Mouse (Mus musculus): ENCODE results near the gene Olfr339. TPM values are rescaled to one million over a fixed set of nuclear protein-coding genes. Genes with fewer than 3 reads are reported as not detected.

Gene Olfr339
- total RNA-seq (2023) = not detected

DNA sequence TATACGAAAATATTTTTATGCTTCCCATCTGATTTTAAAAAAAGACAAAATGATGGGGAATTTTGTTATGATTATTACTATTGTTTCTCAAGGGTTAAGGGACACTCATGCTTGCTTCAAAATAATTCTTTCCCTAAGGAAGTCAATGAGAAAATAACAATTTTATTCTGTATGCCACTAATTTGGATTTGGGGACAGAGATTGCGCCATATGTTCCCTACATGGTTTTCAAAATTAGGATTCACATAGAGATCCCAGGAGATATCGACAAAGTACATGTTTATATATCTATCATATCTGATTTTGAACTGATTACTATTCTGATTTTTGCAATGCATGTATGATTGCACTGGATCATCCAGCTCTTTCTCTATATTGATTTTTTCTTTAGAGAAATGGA, at the start of gene Olfr339:
TSS of gene Olfr339 (plus strand) at position 301 of the 400 bp plus-strand sequence.

DNA sequence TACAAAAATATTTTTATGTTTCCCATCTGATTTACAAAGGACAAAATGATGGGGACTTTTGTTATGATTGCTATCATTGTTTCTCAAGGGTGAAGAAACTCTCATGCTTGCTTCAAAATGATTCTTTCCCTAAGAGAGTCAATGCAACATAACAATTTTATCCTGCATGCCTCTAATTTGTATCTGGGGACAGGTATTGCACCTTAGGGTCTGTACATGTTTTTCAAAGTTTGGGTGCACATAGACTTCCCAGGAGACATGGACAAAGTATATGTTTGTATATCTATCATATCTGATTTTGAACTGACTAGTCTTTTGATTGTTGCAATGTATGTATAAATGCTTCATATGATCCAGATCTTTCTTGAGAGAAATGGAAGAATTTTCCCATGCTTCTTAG, 45.5 kb upstream of the Olfr339 start, which contains the start of gene Olfr338:
TSS of gene Olfr338 (plus strand) at position 301 of the 400 bp plus-strand sequence.

DNA sequence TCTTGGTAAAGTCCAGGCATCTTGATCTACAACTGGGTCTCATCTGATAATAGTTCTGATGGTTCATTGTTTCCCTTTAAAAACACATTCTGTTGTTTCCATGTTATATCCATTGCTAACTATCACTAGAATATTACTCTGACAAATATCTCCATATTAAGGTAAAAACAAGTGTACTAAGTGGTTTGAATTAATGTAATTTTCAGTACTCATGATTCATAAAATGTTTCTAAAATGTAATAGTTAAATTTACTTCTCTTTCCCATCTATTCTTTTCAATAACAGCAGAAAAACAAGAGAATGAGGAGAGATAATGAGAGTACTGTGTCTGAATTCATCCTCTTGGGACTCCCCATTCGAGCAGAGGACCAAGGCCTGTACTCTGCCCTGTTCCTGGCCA, 33.5 kb downstream of the Olfr339 start, which contains the start of gene Olfr340:
TSS of gene Olfr340 (plus strand) at position 301 of the 400 bp plus-strand sequence.

Other genes with a start within 250 kb of the Olfr339 start
- 3.7 TPM for gene Ptgs1, start 188.5 kb upstream of the Olfr339 start, total RNA-seq (2023)
- not detected for gene Olfr338, start 45.4 kb upstream of the Olfr339 start, total RNA-seq (2023)
- not detected for gene Olfr340, start 33.6 kb downstream of the Olfr339 start, total RNA-seq (2023)
- not detected for gene Olfr341, start 63.5 kb downstream of the Olfr339 start, total RNA-seq (2023)
- gene Olfr342, start 106.1 kb downstream of the Olfr339 start, total RNA-seq (2023) = not detected
- not detected for gene Olfr344, start 147.7 kb downstream of the Olfr339 start, total RNA-seq (2023)
- gene Olfr345, start 221.1 kb downstream of the Olfr339 start, total RNA-seq (2023) = not detected